Mouse (Mus musculus): ENCODE measurements around the gene Gzmk.

- TF ChIP-seq CTCF (IDR thresholded peaks at IDR 0.05; ENCODE audit: insufficient read depth, low read depth, low read length) = no peak
- TF ChIP-seq POLR2A (IDR thresholded peaks at IDR 0.05; ENCODE audit: insufficient read depth, low read depth, low read length) = no peak
These were observed 37.1 kb upstream of the Gzmk start for GRCm38 (mm10) chr13:113262822-113263221.

Data from olfactory bulb, adult 2 months (tissue).